Mouse (Mus musculus) small intestine, adult 2 months (tissue): Measurements from ENCODE around the gene Phykpl.

Source experiments
- CTCF ChIP-seq: fragments of 200-500 bp; IDR thresholded peaks from 2 replicates; pipeline ENCODE4 v1.5.1; 2012; ENCODE audit warnings: low read depth, mild to moderate bottlenecking, control low read depth, inconsistent platforms, low read length, moderate library complexity, mixed read lengths; ENCODE audit not compliant: insufficient replicate concordance, insufficient read length; ENCODE audit errors: extremely low read depth
- POLR2A ChIP-seq: fragments of 200-500 bp; IDR thresholded peaks from 2 replicates; pipeline ENCODE4 v1.6.1; 2012; ENCODE audit warnings: low read depth, mild to moderate bottlenecking, control low read depth, inconsistent platforms, low read length, moderate library complexity

DNA sequence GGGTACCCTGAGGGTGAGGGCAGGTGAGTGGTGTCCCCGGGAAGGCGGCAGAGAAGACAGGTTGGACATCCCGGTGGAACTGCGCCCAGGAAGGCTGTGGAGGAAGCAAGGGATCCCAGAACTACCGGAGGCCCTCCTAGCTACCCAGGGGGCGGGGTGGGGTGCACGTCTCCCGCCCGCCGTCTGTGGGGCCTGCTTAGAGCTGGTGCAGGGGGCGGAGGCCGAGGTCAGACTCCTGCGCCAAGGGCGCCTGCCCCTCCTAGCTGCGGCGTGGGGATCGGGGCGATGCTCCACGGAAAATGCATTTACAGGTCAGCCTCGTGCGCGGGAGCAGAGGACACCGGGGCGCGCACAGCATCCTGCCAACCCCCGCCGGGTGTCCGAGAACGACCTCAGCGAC is 65.7 kb downstream of the Phykpl start:
- TF ChIP-seq CTCF = no peak
- no peak for TF ChIP-seq POLR2A
